Mouse (Mus musculus) myocyte (in vitro differentiated cells): ENCODE data around the gene Arpc5.

ENCODE experiments used
- POLR2A ChIP-seq: IDR thresholded peaks from one replicate; pipeline ENCODE4 v1.6.1; 2011; ENCODE audit warnings: low read depth, mild to moderate bottlenecking, control low read depth, moderate library complexity; ENCODE audit not compliant: insufficient read length
- POLR2AphosphoS2 ChIP-seq: IDR thresholded peaks from one replicate; pipeline ENCODE4 v1.6.1; 2011; ENCODE audit warnings: low read depth, control low read depth; ENCODE audit not compliant: insufficient read length
- USF1 ChIP-seq: IDR thresholded peaks from one replicate; pipeline ENCODE4 v1.6.1; 2011; ENCODE audit warnings: low read depth, mild to moderate bottlenecking, control low read depth, moderate library complexity

DNA sequence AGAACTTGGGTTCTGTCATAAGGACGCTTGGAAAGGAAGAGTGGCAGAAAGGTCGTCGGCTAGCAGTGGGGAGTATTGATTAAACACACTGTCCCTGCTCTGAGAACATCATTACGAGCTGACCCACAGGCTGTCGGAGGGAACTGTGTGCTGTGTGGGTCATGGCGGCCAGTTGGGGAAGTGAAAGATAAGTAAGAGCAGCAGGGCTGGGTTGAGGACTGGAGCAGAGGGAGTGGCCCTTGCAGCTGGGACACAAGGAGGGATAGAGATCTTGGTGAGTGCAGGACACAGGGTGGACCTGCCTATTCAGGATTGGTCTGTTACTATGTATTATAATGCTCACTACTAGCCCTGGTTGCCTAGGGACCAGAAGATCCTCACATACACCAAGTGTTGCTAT, 38.6 kb downstream of the Arpc5 start:
- TF ChIP-seq POLR2AphosphoS2 (no peak), POLR2A (no peak), USF1 (no peak)
